Mouse (Mus musculus): Measurements from ENCODE around the gene Iffo2. TPM values are rescaled to one million over a fixed set of nuclear protein-coding genes. Genes with fewer than 3 reads are reported as not detected.

Gene Iffo2
- polyA plus RNA-seq, 1 experiment from 2014 or later = 2.3 TPM

- no peaks in the 10 kb centered on the region for H3K36me3 ChIP-seq (replicated peaks; ENCODE audit: control insufficient read depth, insufficient read depth, low read depth, low read length)
- no peak overlapping the region for H3K4me3 ChIP-seq (ENCODE audit: low read depth, low read length)
- H3K27ac ChIP-seq (replicated peaks; ENCODE audit: low read depth, low read length) = no peak overlapping the region
- ATAC-seq (replicated peaks; ENCODE audit: insufficient number of reproducible peaks, low FRiP score, low TSS enrichment, low read depth) = no peak
- no peaks in the 10 kb centered on the region; the same call in 1 of the 2 replicates for H3K4me1 ChIP-seq (ENCODE audit: control insufficient read depth, insufficient read depth, low read length)
- H3K9ac ChIP-seq (replicated peaks; ENCODE audit: low read length) = no peak overlapping the region
- H3K9me3 ChIP-seq (replicated peaks; ENCODE audit: control insufficient read depth, low read length) = no peaks in the 10 kb centered on the region
- no peaks in the 10 kb centered on the region for H3K27me3 ChIP-seq (ENCODE audit: control insufficient read depth, insufficient read depth, low read length)
- 79% methylated on average over 10 of the region's 10 CpGs for WGBS
- no peak overlapping the region for H3K4me2 ChIP-seq (ENCODE audit: low read depth, low read length)
- DNase-seq (ENCODE audit: low spot score) = no peak
Observed at GRCm38 (mm10) chr4:139570756-139571155, 40.4 kb downstream of the Iffo2 start.

GRCm38 (mm10) chr4:139572928-139573512 lies 42.7 kb downstream of the Iffo2 start:
- 87% methylated on average over 12 of the region's 12 CpGs for WGBS
- Histone ChIP-seq H3K36me3 (replicated peaks; ENCODE audit: control insufficient read depth, insufficient read depth, low read depth, low read length) (no peaks in the 10 kb centered on the region), H3K4me2 (ENCODE audit: low read depth, low read length) (no peak overlapping the region), H3K4me3 (ENCODE audit: low read depth, low read length) (no peak overlapping the region), H3K27me3 (ENCODE audit: control insufficient read depth, insufficient read depth, low read length) (no peaks in the 10 kb centered on the region), H3K4me1 (ENCODE audit: control insufficient read depth, insufficient read depth, low read length) (no peaks in the 10 kb centered on the region), H3K9me3 (replicated peaks; ENCODE audit: control insufficient read depth, low read length) (no peaks in the 10 kb centered on the region), H3K9ac (replicated peaks; ENCODE audit: low read length) (no peak overlapping the region), H3K27ac (replicated peaks; ENCODE audit: low read depth, low read length) (no peak overlapping the region)
- DNase-seq (ENCODE audit: low spot score) (no peak), ATAC-seq (replicated peaks; ENCODE audit: insufficient number of reproducible peaks, low FRiP score, low TSS enrichment, low read depth) (no peak)

DNA sequence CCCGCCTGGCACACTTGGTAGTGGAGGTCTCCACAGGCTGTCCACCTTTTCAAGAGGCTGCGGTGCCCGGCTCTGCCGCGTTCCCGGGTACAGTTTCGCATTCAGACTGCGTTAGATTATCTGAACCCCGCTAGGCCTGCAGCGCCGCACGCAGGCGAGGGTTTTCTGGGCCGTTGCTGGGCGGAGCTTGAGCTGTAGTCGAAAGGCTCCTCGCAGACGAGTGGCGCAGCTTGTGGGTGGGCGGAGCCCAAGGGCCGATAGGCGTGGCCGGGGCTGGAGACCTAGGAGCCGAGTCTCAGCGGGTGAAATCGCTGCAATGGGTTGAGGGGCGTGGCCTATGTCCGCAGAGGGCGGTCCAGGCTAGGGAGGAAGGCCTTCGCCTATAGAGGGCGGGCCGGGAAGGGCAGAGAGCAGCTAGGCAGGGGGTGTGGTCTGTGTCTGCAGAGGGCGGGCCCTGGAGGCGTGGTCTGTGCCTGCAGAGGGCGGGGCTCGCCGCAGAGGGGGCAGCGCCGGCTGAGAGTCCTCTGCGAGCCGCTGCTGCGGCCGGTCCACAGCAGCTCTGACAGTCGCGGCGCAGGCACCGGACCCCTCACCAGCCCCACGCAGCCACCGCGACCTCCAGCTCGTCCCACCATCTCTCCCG lies 43.9 kb downstream of the Iffo2 start:
- ATAC-seq (replicated peaks; ENCODE audit: insufficient number of reproducible peaks, low FRiP score, low TSS enrichment, low read depth) = peak; percentile 96

GRCm38 (mm10) chr4:139574799-139575672 lies 44.7 kb downstream of the Iffo2 start:
- Histone ChIP-seq H3K9me3 (replicated peaks; ENCODE audit: control insufficient read depth, low read length) (no peaks in the 10 kb centered on the region), H3K27ac (replicated peaks; ENCODE audit: low read depth, low read length) (peak overlapping the region; percentile 72), H3K4me2 (ENCODE audit: low read depth, low read length) (peak overlapping the region; percentile 99), H3K9ac (replicated peaks; ENCODE audit: low read length) (peak overlapping the region; percentile 77), H3K4me1 (ENCODE audit: control insufficient read depth, insufficient read depth, low read length) (0 out of 2 replicates have a peak, but pooled peaks cover 2% of the 10 kb centered on the region), H3K27me3 (ENCODE audit: control insufficient read depth, insufficient read depth, low read length) (no peaks in the 10 kb centered on the region), H3K36me3 (replicated peaks; ENCODE audit: control insufficient read depth, insufficient read depth, low read depth, low read length) (no peaks in the 10 kb centered on the region), H3K4me3 (ENCODE audit: low read depth, low read length) (peak overlapping the region; percentile 83)
- under 1% methylated on average over 100 of the region's 111 CpGs for WGBS
- peak; percentile 66; the same call in 1 of the 2 replicates for ATAC-seq (replicated peaks; ENCODE audit: insufficient number of reproducible peaks, low FRiP score, low TSS enrichment, low read depth)
- peak; percentile 53 for DNase-seq (ENCODE audit: low spot score)

More for the DNA sequence above, 43.9 kb downstream of the Iffo2 start:
- no peaks in the 10 kb centered on the region for H3K9me3 ChIP-seq (replicated peaks; ENCODE audit: control insufficient read depth, low read length)
- WGBS = under 1% methylated on average over 48 of the region's 52 CpGs
- H3K4me1 ChIP-seq (ENCODE audit: control insufficient read depth, insufficient read depth, low read length) = no peaks in the 10 kb centered on the region
- H3K4me3 ChIP-seq (ENCODE audit: low read depth, low read length) = peak overlapping the region; percentile 83
- H3K27me3 ChIP-seq (ENCODE audit: control insufficient read depth, insufficient read depth, low read length) = no peaks in the 10 kb centered on the region
- DNase-seq (ENCODE audit: low spot score) = peak; percentile 100
- no peaks in the 10 kb centered on the region for H3K36me3 ChIP-seq (replicated peaks; ENCODE audit: control insufficient read depth, insufficient read depth, low read depth, low read length)
- peak overlapping the region; percentile 72 for H3K27ac ChIP-seq (replicated peaks; ENCODE audit: low read depth, low read length)
- peak overlapping the region; percentile 99 for H3K4me2 ChIP-seq (ENCODE audit: low read depth, low read length)
- peak overlapping the region; percentile 77 for H3K9ac ChIP-seq (replicated peaks; ENCODE audit: low read length)

GRCm38 (mm10) chr4:139575673-139576003 lies 45.3 kb downstream of the Iffo2 start:
- Histone ChIP-seq H3K27ac (replicated peaks; ENCODE audit: low read depth, low read length) (no peak overlapping the region), H3K4me3 (ENCODE audit: low read depth, low read length) (peak overlapping the region; percentile 83), H3K36me3 (replicated peaks; ENCODE audit: control insufficient read depth, insufficient read depth, low read depth, low read length) (no peaks in the 10 kb centered on the region), H3K4me2 (ENCODE audit: low read depth, low read length) (peak overlapping the region; percentile 99), H3K9ac (replicated peaks; ENCODE audit: low read length) (peak overlapping the region; percentile 77), H3K27me3 (ENCODE audit: control insufficient read depth, insufficient read depth, low read length) (no peaks in the 10 kb centered on the region), H3K4me1 (ENCODE audit: control insufficient read depth, insufficient read depth, low read length) (peaks cover 6% of the 10 kb centered on the region), H3K9me3 (replicated peaks; ENCODE audit: control insufficient read depth, low read length) (no peaks in the 10 kb centered on the region)
- DNase-seq (ENCODE audit: low spot score) (no peak), ATAC-seq (replicated peaks; ENCODE audit: insufficient number of reproducible peaks, low FRiP score, low TSS enrichment, low read depth) (no peak)
- 8% methylated on average over 14 of the region's 14 CpGs for WGBS

DNA sequence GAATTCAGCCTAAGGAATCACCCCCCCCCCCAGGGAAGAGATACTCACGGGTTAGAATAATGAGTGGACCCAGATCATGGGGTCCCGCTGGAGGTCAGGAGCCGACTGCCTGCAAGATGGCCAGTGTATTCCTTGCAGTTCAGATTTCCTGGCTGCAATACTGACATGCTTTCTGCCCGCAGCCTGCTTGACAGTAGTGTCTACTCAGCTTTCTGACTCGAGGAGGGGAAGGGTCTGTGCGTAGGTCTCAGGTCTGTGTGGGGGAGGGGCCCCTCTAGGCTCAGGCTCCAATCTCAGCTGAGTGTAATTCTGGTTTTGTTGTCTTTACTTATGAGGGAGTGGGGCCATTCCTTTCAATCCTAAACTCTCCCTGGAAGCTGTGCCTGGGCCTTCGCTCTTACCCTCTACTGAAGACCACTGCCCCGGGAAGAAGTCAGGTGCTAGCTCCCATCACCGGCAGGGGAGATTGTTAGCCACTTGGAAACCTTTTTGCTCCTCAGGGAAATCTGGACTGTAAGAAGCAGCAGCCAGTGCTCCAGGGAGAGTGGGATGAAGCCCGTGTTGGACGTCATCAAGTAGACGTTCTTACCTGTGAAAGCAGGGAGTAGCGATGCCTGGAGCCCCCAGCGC lies 46.0 kb downstream of the Iffo2 start:
- DNase-seq (ENCODE audit: low spot score) = peak; percentile 63
- peaks cover 8% of the 10 kb centered on the region for H3K4me1 ChIP-seq (ENCODE audit: control insufficient read depth, insufficient read depth, low read length)

GRCm38 (mm10) chr4:139577006-139577405 lies 46.7 kb downstream of the Iffo2 start:
- ATAC-seq (replicated peaks; ENCODE audit: insufficient number of reproducible peaks, low FRiP score, low TSS enrichment, low read depth) = no peak
- Histone ChIP-seq H3K9me3 (replicated peaks; ENCODE audit: control insufficient read depth, low read length) (no peaks in the 10 kb centered on the region), H3K27ac (replicated peaks; ENCODE audit: low read depth, low read length) (no peak overlapping the region), H3K4me3 (ENCODE audit: low read depth, low read length) (no peak overlapping the region), H3K27me3 (ENCODE audit: control insufficient read depth, insufficient read depth, low read length) (no peaks in the 10 kb centered on the region), H3K9ac (replicated peaks; ENCODE audit: low read length) (no peak overlapping the region), H3K36me3 (replicated peaks; ENCODE audit: control insufficient read depth, insufficient read depth, low read depth, low read length) (no peaks in the 10 kb centered on the region), H3K4me2 (ENCODE audit: low read depth, low read length) (peak overlapping the region; percentile 99; the same call in 1 of the 2 replicates), H3K4me1 (ENCODE audit: control insufficient read depth, insufficient read depth, low read length) (peaks cover 10% of the 10 kb centered on the region)
- DNase-seq (ENCODE audit: low spot score) = no peak
- whole genome bisulfite sequencing = 78% methylated on average over 7 of the region's 7 CpGs

More for the DNA sequence above, 46.0 kb downstream of the Iffo2 start:
- ATAC-seq (replicated peaks; ENCODE audit: insufficient number of reproducible peaks, low FRiP score, low TSS enrichment, low read depth) = no peak
- Histone ChIP-seq H3K9ac (replicated peaks; ENCODE audit: low read length) (no peak overlapping the region; the same call in 1 of the 2 replicates), H3K4me3 (ENCODE audit: low read depth, low read length) (peak overlapping the region; percentile 83), H3K27ac (replicated peaks; ENCODE audit: low read depth, low read length) (no peak overlapping the region), H3K27me3 (ENCODE audit: control insufficient read depth, insufficient read depth, low read length) (no peaks in the 10 kb centered on the region), H3K4me2 (ENCODE audit: low read depth, low read length) (peak overlapping the region; percentile 99), H3K36me3 (replicated peaks; ENCODE audit: control insufficient read depth, insufficient read depth, low read depth, low read length) (no peaks in the 10 kb centered on the region), H3K9me3 (replicated peaks; ENCODE audit: control insufficient read depth, low read length) (no peaks in the 10 kb centered on the region)
- 42% methylated on average over 14 of the region's 14 CpGs for WGBS
